Mouse (Mus musculus) kidney, postnatal 36 days (tissue): ENCODE data around the gene Add2.
A peak's percentile ranks its signal among the peaks of the same experiment; 100 is the strongest.
"Not testable (repeated sequence)": the region's sequence is repeated elsewhere in the genome, so short reads cannot be mapped to it uniquely, and the experiment has no call there.

Source experiments
- DNase-seq, 2 experiments: peaks; one replicate each; pipeline ENCODE4 v3.0.0; 2021 to 2022; ENCODE audit warnings: mixed read lengths in 2 of 2

The Add2 gene

DNA sequence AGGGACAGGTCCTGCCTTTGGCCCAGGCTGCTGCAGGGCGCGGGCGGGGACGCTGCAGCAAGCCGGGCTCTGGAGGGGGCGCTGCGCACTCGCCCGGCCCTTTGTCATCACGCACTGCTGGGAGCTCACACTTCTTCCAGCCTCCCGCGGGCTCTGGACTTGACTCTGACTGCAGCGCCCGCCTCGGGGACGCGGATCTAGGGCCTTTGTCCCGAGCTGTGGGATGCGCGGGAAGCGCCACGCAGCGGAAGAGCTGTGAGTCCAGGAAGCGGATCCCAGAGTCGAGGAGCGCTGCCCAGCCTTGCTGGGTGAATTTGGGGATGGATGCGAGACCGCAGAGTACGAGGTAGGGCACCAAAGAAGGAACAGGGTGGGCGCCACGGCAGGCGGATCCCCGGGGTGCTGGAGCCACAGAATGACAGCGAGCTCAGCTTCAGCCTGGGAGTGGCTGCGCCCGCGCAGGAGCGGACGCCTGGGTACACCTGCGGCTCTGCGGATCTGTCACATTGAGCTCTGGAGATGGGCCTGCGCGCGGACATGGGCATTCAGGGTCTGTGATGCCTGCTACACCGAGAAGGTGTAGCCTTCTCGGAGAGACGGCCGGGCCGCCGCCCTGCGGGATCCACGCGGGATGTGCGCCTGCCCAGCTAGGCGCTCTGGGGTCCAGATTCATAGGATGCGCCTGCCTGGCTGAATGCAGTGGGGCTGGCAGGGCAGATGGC lies at the start of gene Add2:
Add2 (plus strand) TSS at position 81 of the 722 bp plus-strand sequence.
- peak in 1 of 2 experiments; percentile 35 for DNase-seq

DNA sequence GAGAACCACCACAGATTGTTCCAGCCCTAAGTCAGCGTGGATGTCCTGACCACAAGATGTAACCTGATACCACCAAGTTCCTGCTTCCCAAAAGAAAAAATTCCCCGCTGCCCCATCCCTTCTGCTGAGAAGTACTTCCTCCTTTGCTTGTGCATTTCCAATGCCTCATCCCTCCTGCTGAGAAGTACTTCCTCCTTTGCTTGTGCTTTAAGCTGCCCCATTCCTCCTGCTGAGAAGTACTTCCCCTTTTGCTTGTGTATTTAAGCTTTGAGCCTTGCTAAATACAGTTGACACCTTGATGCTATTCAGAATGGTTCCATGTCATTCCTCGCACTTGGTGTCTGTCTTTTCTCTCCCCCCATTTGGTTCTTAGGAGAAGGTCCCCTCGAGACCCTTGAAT lies 49.7 kb upstream of the Add2 start:
- DNase-seq, result not testable (repeated sequence)

DNA sequence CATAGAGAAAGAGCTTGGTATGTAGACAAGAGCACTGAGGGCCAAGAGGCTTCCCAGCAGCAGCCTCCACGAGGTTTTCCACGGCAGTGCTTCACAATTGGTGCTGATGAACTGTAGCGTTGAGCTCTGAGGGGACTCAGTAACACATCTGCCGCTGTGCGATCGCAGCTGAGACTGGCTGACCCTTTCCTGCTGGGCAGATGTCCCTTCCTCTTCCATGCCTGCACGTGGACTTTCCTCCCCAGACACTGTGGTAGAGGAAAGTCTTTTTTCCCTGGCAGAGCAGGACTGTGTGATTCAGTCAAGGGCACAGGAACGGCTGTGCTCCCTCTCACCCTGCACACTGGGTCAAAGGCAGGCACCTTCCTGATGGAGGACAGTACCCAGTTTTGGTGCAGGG lies 44.1 kb upstream of the Add2 start:
- no peak for DNase-seq

DNA sequence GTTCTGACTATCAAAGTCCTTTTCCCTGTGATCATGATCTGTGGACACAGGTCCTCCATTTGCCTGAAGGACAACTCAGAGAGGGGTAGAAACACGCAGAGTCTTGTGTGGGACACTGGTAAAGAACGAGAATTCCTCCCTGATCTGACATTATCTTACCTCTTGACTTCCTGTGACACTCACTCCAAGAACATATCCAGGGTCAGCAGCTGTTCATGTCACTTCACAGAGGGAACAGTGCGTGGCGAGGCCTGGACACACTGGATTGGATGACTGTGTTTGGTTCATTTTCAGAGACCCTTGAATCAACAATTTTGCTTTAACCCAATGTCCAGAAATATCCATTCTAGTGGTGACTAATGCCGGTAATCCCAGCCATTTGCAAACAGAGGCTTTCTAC lies 38.9 kb upstream of the Add2 start:
- not testable (repeated sequence) for DNase-seq

DNA sequence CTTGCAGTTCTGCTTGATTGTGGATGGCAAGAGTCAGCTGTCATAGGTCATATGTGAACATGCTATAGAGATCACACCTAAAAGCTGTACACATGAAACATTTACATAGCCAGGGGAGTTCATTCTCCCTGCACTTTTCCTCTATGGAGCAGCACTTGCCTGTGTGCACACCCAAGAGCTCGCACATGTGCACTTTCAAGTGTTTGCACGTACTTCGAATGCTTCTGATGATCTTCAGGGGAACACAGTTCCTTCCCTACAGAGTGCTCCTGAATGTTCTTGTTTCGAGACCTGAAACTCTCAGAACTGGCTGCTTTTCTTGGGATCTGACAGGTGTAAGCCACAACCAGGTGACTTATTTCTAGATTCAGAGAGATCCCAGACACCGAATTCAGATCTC lies 37.7 kb upstream of the Add2 start:
- not testable (repeated sequence) for DNase-seq

DNA sequence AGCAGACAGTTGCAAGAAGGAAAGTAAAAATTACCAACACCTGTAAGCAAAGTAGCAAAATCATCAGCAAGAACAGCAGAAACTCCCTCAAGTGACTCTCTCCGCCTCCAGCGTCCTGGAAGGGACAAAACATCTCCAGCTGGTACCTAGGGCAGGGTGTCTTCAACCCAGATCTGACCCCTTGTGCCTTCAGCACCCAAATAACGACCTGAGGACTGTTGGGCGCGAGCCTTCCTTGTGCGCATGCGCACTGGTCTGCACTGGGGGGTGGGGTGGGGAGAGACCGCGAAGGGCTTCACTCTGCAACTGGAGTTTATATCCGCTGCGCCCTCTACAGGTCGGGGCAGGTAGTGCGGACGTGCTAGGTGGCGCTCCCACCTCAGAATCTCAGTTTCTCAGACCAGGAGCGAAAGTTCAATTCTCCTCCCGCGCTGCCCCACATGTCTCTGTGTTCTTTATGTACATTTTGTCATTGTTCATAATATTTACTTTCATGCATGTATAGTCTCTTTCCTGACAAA lies 25.0 kb upstream of the Add2 start:
- peak in 1 of 2 experiments; percentile 43 for DNase-seq

DNA sequence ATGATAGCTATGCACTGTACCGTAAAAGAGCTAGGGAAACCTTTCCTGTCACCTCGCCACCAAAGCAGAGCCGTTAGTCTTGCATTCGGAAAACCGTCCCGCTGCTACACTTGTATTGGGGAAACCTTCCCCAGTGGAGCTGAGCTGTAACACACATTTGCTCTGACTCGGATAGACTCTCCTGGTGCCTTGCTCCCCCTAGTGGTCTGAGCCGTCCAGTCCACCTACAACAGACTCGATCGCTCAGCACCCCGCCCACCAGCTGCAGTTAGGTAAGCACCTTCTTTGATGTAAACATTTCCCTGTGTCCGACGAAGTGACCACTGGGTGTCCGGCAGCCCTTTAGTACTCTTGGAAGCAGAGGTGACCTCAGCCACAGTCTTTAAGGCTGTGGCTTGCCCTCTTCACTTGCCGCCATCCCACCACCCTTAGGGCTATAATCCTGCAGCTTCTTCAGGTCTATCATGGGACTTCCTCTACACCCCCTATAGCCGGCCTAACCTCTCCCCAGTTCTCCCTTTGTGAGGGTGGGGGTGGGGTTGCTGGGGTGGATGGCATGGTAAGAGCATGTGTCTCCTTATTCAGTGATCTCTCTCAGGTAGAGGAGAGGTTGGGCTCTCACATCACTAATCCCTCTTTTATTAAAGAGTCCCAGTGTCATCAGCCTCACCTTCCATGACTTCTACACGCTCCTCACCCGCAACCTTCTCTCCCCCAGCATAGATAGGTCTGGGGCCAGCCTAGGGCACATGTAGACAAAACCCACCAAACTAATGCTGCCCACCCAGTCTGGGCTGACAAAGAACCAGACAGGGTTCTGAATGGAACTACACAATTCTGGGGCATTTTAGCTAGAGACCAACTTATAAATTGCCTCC lies 24.0 kb upstream of the Add2 start:
- peak; percentile 73 to 89 for DNase-seq

DNA sequence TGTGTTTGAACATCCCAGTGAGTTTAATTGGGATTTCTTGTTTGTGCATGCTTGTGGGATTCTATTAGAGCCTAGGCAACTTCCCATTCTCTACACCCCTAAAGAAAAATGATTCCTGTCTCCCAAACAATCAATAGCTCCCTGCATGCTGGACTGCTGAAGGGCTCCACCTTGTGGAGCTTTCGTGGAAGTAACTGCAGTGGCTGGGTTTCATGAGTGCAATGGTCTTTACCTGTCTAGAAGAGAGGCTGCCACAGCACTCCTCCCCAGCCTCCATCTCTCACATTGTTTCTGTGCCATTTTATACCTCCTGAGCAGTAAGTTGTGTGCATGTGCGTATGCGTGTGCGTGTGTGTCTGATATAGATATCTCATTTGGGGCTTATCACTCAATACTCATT lies 18.5 kb upstream of the Add2 start:
- peak; percentile 56 to 73 for DNase-seq

DNA sequence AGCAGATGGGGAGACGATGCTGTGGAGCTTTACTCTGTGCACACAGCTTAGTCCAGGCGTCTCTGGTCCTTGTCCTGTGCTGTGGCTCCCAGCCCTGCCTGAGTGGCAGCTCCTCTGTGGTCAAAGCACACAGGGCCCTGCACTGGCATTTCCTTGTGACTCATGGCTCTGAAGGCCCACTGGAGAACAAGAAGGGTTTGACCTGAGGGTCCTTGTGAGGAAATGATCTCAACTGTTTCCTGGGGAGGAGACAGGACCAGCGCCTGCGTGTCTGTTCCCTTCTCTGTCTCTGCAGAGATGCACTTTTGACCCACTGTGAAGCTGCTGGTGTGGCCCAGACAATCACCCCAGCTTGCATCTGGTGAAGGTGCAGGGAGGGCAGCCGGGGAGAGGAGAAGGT lies 13.7 kb upstream of the Add2 start:
- DNase-seq, result peak in 1 of 2 experiments; percentile 34

DNA sequence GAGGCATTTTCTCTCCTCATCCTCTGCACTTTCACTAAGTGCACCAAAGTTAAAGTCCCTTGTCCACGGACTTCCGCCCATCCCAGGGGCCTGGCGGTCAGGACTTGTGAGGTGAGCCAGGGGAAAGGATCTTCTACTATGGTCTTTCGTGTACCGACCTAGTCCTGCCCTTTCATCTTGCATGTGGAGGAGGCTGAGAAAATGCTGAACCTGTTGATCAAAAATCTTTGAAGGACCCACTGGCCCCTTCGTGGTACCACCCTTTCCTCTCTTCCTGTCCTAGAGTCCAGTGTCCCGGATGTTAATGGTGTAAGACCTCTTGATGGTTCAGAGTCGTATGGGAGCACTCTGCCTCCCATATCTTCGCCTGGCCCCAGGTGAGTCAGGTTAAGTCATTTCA lies 12.6 kb upstream of the Add2 start, which contains the start of gene Figla:
Figla (plus strand) TSS at position 301 of the 400 bp plus-strand sequence.
- no peak for DNase-seq

DNA sequence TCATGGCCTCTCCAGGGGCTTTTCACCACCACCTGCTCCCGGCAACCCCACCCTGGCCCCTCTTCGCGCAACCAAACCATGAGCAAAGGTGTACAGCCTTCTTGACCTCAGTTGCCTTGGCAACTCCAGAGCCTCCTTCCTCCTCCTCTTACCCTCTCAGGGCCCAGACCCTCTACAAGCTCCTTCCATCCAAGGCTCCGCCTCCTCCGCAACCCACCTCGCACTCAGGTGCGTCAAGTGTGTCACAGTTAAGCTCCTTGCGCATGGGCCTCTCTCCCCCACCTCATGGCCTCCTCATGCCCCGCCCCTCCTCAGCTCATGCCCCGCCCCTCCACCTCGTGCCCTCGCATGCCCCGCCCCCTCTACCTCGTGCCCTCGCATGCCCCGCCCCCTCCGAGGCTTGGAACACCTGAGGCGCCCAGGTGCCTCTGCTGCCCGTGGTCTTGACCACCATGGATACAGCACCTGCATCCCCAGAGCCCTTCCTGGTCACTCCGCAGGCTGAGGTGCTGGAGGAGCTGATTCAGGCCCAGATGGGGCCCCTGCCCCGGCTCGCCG lies 11.6 kb upstream of the Add2 start:
- no peak for DNase-seq

DNA sequence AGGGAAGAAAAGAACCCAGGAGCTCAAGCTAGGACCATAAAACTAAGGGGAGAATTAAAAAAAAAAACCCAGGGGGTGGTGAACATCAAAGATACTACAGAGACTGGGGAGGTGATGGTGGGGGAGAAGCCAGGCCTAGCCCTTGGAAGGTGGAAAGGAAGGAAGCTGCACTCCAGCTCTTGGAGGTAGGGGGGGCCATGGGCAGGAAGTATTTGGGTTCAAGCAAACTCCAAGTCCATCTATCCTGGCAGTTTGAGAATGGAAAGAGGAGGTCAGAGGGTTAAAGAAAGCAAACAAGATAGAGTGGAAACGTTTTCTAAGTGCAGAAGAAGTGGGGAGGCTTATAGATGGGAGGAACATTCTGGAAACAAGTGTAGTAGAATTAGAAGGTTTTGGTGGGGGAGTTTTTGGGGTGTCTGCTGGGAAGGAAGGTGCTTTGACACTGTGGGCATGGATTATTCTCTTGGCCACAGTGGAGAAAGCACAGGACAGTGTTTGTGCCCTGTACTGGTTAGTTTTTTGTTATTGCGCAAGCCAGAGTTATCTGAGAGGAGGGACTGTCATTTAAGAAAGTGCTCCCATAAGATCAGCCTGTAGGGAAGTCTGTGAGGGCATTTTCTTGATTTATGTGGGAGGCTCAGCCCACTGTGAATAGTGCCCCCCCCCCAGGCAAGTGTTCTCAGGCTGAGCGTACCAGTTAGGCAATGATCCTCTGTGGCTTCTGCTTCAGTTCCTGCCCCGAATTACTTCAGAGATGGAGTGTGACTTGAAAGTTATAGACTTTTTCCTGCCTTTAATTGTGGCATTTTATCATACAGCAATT lies 8.9 kb upstream of the Add2 start:
- DNase-seq, result no peak

DNA sequence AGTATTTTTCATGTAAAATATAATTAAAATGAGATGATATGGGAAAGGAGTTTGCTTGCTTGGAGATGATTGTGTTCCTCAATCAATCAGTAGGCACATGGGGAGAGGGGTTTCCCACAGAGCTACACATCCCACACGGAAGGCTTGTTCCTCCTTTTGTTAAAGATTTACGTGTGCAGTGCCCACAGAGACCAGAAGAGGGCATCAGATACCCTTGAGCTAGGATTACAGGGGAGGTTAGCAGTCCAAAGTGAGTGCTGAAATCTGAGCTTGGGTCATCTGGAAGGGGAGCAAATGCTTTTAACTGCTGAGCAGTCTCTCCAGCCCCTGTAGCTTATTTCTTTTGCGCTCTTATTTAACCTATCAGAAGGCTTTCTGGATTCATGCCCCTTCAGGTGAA lies 7.5 kb upstream of the Add2 start:
- DNase-seq, result peak; percentile 37 to 70

DNA sequence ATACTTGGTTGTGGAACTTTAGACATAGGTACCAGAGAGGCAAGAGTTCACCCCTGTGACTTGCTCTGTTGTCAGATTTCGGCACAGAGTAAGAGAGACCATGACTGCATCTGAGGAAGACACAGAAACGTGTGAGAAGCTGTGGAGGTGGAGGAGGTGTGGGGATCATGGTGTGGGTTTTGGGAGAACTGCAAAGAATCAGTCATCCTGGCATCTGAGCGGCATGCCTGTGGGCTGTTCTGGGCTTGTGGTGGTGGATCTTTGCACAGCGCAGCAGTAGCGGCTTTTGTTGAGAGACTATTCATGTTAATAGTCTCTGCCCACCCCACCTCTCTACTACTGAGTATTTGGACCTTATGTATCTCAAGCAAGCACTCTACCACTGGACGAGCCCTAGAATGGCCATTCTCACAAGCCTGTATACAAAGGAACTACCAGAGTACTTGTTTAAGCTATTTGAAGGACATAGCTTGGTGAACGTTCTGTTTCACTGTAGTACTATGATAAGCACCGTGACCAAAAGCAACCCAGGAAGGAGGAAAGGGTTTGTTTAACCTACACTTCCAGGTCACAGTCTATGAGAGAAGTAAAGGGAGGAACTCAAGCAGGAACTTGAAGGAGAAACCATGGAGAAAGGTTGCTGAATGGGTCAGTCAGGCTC lies 1.7 kb upstream of the Add2 start:
- no peak for DNase-seq

DNA sequence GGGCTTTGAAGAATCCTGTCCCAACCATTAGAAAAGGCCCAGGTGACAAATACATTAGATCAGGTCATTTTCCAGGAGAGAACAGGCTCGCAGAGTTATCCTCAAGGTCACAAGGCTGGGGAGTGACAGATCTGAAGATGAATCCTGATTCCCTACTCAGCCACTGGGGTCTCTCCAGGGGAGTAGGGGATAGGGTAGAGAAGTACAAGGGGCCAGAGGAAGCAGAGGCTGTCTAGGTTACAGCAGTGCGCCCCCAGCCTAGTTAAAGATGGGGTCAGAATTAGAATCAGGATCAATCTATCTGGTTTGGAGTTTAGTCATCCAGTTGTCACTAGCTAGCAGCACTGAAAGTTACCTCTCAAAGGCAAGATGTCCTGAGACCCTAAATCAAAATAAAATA lies 331 bp upstream of the Add2 start:
- no peak for DNase-seq

DNA sequence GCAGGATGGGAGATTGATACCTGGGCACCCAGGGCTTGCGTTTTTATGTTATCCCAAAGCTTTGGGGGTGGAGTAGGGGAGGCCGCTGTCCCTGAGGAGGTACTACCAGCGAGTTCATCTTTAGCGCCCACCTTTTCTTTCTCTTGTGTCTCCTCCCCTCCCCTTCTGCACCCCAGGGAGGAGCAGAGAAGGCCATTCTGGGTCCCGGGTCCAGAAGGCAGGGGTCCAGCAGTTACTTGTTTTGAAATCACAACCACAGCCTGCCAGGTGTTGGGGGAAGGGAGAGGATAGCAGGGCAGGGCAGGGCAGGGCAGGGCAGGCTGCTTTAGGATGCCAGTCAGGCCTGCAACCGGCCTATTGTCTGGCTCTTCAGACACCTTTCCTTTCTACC lies 837 bp downstream of the Add2 start:
- no peak for DNase-seq

DNA sequence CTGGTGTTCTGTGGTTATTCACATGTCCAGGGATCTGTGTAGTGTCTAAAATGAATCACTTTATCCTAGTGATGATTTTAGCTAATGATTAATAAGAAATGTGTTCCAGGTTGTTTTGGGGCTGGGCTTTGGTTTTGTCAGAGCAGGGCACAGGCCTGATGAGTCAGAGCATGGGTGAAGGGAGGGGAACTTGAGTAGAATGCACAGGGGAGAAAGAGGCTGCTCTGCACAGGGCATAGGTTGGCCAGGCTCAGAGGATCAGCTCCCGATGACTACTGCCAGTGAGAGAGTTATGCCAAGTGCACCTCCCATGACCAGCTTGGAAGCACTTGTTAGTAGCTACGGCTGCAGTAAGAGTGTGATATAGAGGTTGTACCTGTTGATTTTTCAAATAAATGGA lies 3.0 kb downstream of the Add2 start:
- DNase-seq, result peak in 1 of 2 experiments; percentile 5

DNA sequence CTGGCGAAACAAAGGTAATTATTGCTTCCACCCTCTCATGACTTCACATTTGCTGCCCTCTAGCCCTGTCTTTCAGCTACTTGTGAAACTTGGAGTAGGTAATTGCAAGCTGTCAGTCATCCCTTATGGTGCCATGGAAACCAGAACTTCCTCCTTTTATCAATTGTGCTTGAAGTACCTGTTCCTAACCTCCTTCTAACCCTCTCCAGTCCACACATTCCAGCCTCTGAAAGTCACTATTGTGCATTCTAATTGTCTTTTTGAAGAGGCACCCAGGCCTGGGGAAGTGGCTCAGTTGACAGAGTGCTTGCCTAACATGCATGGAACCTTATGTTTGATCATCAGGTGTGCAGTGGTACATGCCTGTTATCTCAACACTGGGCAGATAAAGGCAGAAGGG lies 5.2 kb downstream of the Add2 start:
- DNase-seq, result no peak

DNA sequence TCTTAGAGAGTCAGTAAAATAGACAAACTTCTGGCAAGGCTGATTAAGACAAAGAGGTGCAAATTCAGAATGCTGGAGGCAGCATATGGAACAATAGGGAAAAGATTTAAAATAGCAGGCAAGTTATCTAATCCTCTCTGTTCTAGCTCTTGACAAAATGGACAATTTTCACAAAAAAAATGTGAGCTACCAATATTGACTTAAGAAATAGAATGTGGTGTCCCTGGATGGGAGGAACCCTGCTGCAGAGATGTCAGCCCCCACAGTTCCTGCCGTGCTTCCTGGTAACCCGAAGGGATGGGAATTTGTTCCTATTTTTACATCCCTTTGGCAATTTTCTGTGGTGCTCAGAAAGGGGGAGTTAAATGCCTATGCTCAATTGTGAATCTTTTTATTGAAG lies 10.4 kb downstream of the Add2 start:
- DNase-seq, result no peak

DNA sequence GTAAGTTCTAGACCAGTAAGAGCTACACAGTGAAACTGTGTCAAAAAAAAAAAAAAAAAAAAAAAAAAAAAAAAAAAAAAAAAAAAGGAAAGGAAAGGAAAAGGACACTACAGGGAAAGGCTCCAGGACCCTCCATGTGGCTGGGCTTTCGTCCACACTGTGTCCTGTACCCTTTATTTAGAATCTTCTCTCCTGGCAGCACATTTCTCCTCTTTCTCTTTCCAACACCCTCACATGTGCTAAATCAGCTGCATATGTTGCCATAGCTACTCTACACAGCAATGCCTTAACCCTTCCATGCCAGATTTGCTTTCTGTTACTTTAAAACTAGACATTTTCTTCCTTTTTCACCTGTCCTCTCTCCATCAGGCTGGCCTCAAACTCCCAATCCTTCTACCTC lies 11.7 kb downstream of the Add2 start:
- no peak for DNase-seq

DNA sequence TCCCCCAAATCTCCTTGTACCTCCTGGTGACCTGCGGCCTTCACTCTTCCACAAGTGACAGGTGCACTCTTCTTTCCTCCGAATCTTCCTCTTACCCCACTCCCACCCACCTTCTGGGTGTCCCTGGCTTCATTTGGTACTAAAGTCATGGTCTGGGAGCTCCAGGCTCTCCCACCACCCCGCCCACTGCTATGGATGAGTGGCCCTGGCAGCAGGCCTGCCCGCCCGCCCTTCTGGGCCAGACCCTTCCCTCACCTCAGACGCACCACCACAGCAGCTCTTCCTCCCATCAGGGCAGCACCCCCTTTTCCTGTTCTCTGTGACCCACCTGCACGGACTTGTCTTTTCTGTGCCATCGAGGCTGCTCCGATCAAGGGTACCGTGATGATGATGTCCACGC lies 19.0 kb downstream of the Add2 start:
- DNase-seq, result no peak

DNA sequence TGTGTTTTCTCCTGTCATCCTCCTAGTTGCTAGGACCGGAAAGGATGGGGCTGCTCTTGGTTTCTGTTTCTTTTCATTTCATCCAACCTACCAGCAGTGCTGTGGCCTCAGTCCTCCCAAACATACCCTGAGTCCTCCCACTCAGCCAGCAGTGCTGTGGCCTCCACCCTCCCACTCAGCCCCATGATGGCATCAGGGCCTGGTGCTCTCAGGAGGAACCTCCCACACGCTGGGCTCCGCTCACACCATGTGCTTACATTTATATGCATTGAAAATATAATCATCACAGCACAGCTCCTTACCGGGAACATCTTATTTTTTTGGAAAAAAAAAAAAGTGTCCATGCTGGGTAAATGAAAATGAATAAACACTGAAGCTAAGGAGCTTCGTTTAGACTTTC lies 20.0 kb downstream of the Add2 start:
- no peak for DNase-seq
